Mouse (Mus musculus): ENCODE measurements around the gene Ifngr2.

- no peak for TF ChIP-seq CTCF (IDR thresholded peaks at IDR 0.05; ENCODE audit: low read depth, low read length)
- 0 out of 2 replicates have a peak, but pooled peaks have one; percentile 59 for TF ChIP-seq POLR2A (IDR thresholded peaks at IDR 0.05; ENCODE audit: borderline replicate concordance, low read depth, low read length)
Measured at GRCm38 (mm10) chr16:91546836-91547741, at the start of gene Ifngr2.

Measured in bone marrow macrophage, adult 2 months (primary cell).